24 mouse cellular contexts compared by ENCODE assay signal in the genomic region with DNA sequence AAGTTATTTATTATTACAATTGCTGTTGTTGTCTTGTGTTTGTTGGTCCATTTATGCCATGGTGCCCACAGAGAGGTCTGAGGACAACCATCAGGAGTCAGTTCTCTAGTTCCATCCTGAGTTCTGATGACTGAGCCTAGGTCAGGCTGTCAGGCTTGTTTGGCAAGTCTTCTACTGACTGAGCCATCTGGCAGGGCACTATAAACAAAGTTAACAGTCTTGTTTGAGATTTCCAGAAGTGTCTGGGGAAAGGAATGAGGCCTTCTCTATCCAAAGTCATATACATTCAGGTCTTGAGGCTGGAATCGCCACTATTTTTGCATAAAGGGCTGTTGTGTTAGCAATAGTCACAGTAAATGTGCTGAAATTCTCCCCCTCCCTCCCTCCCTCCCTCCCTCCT. TPM values are rescaled to one million over a fixed set of nuclear protein-coding genes. Genes with fewer than 3 reads are reported as not detected.
DNase-seq lines count a peak whose midpoint lies in the region; ATAC-seq and TF ChIP-seq lines count a peak whose summit lies in the region.
"Had no signal": no experiment of that assay in that cellular context is flagged by ENCODE, and none has a peak within 500 bp of the region (broad histone marks: within the 10 kb centered on the region; RNA-seq: fewer than 3 reads in every experiment).

No protein-coding gene starts in this region.

- peak; percentile 57 for DNase-seq in lung, embryonic 14.5 days
- no peak for DNase-seq in lung, postnatal 4 days
- peak; percentile 32 for DNase-seq in lung, postnatal 25 days (ENCODE audit: low spot score)
- DNase-seq in lung, postnatal 0 days (ENCODE audit: low spot score) = no peak
- peak; percentile 13 for DNase-seq in stomach, postnatal 0 days (ENCODE audit: low spot score)
- DNase-seq in layer of hippocampus, postnatal 10 days (ENCODE audit: low spot score in 2 of 2) = no peak
- DNase-seq: adrenal gland, adult 8-10 months; adrenal gland, postnatal 25 days; cerebellum, adult 11-12 months; cerebellum, adult 8-10 months; cerebellum, postnatal 36 days; gastrocnemius, postnatal 25 days; heart, adult 2 months had no signal

- ATAC-seq in lung, embryonic 14.5 days (ENCODE audit: insufficient read depth) = no peak
- ATAC-seq in lung, postnatal 0 days = no peak; the same call in 1 of the 2 replicates
- no peak for ATAC-seq in stomach, postnatal 0 days (ENCODE audit: low FRiP score, low TSS enrichment)
- ATAC-seq: CD4-positive, CD25-positive, alpha-beta regulatory T cell, adult 4 months; forebrain, embryonic 15.5 days had no signal

- no peaks in the 10 kb centered on the region for H3K27me3 ChIP-seq in lung, embryonic 14.5 days (ENCODE audit: insufficient read depth, low read length)
- H3K27me3 ChIP-seq in lung, postnatal 0 days (replicated peaks; ENCODE audit: insufficient read depth, low read length) = no peaks in the 10 kb centered on the region
- H3K27me3 ChIP-seq in stomach, postnatal 0 days (ENCODE audit: control insufficient read depth, insufficient read depth, low read length) = no peaks in the 10 kb centered on the region
- H3K27me3 ChIP-seq: embryonic facial prominence, embryonic 13.5 days; forebrain, embryonic 12.5 days; forebrain, embryonic 15.5 days; hindbrain, embryonic 12.5 days; hindbrain, embryonic 15.5 days had no signal

- no peak overlapping the region for H3K4me2 ChIP-seq in lung, embryonic 14.5 days
- H3K4me2 ChIP-seq in lung, postnatal 0 days (replicated peaks; ENCODE audit: low read depth, low read length) = no peak overlapping the region
- H3K4me2 ChIP-seq in stomach, postnatal 0 days (replicated peaks; ENCODE audit: low read depth) = no peak overlapping the region
- H3K4me2 ChIP-seq: embryonic facial prominence, embryonic 13.5 days; forebrain, embryonic 12.5 days; forebrain, embryonic 15.5 days; heart, embryonic 11.5 days; hindbrain, embryonic 12.5 days; hindbrain, embryonic 15.5 days had no signal

- TF ChIP-seq EP300 in lung, postnatal 0 days (IDR thresholded peaks at IDR 0.05) = no peak
- TF ChIP-seq EP300 in stomach, postnatal 0 days (optimal IDR thresholded peaks at IDR 0.05) = no peak

- H3K9me3 ChIP-seq in lung, embryonic 14.5 days (ENCODE audit: low read depth, low read length) = no peaks in the 10 kb centered on the region
- no peaks in the 10 kb centered on the region for H3K9me3 ChIP-seq in lung, postnatal 0 days (ENCODE audit: low read length)
- H3K9me3 ChIP-seq in stomach, postnatal 0 days (ENCODE audit: control insufficient read depth, low read length) = no peaks in the 10 kb centered on the region
- H3K9me3 ChIP-seq: embryonic facial prominence, embryonic 10.5 days; embryonic facial prominence, embryonic 13.5 days; forebrain, embryonic 12.5 days; forebrain, embryonic 15.5 days; hindbrain, embryonic 12.5 days; hindbrain, embryonic 15.5 days had no signal

- no peak overlapping the region for H3K9ac ChIP-seq in lung, embryonic 14.5 days
- no peak overlapping the region for H3K9ac ChIP-seq in lung, postnatal 0 days (replicated peaks; ENCODE audit: low read depth)
- no peak overlapping the region for H3K9ac ChIP-seq in stomach, postnatal 0 days (ENCODE audit: low read length)
- H3K9ac ChIP-seq: embryonic facial prominence, embryonic 13.5 days; forebrain, embryonic 12.5 days; forebrain, embryonic 15.5 days; hindbrain, embryonic 12.5 days; hindbrain, embryonic 15.5 days had no signal

- 64% methylated on average over 1 of the region's 1 CpGs for WGBS in lung, embryonic 14.5 days
- 27% methylated on average over 1 of the region's 1 CpGs for WGBS in lung, postnatal 0 days
- 10% methylated on average over 1 of the region's 1 CpGs for WGBS in stomach, postnatal 0 days

- H3K4me3 ChIP-seq in lung, embryonic 14.5 days (ENCODE audit: low read depth, low read length) = no peak overlapping the region
- H3K4me3 ChIP-seq in lung, postnatal 0 days (ENCODE audit: low read depth, low read length) = no peak overlapping the region
- no peak overlapping the region for H3K4me3 ChIP-seq in stomach, postnatal 0 days (ENCODE audit: low read depth, low read length)
- H3K4me3 ChIP-seq: embryonic facial prominence, embryonic 10.5 days; embryonic facial prominence, embryonic 13.5 days; erythroblast, embryonic 14.5 days; forebrain, embryonic 12.5 days; forebrain, embryonic 15.5 days; heart, adult 2 months; hindbrain, embryonic 12.5 days; hindbrain, embryonic 15.5 days had no signal

- H3K4me1 ChIP-seq in lung, embryonic 14.5 days (ENCODE audit: insufficient read depth) = no peaks in the 10 kb centered on the region
- H3K4me1 ChIP-seq in lung, postnatal 0 days (ENCODE audit: insufficient read depth, low read depth, low read length) = no peaks in the 10 kb centered on the region
- H3K4me1 ChIP-seq in stomach, postnatal 0 days (replicated peaks; ENCODE audit: control insufficient read depth, insufficient read depth) = no peaks in the 10 kb centered on the region
- H3K4me1 ChIP-seq: embryonic facial prominence, embryonic 10.5 days; embryonic facial prominence, embryonic 13.5 days; forebrain, embryonic 12.5 days; forebrain, embryonic 15.5 days; hindbrain, embryonic 12.5 days; hindbrain, embryonic 15.5 days had no signal

- TF ChIP-seq CTCF in lung, embryonic 14.5 days (IDR thresholded peaks at IDR 0.05; ENCODE audit: low read depth) = no peak
- TF ChIP-seq CTCF in lung, postnatal 0 days (IDR thresholded peaks at IDR 0.05) = no peak
- TF ChIP-seq CTCF in stomach, postnatal 0 days (IDR thresholded peaks at IDR 0.05; ENCODE audit: low read depth) = no peak

- no peaks in the 10 kb centered on the region for H3K36me3 ChIP-seq in lung, embryonic 14.5 days (ENCODE audit: insufficient read depth)
- H3K36me3 ChIP-seq in lung, postnatal 0 days (ENCODE audit: insufficient read depth, low read length) = no peaks in the 10 kb centered on the region
- no peaks in the 10 kb centered on the region for H3K36me3 ChIP-seq in stomach, postnatal 0 days (ENCODE audit: control insufficient read depth, insufficient read depth, low read length)
- H3K36me3 ChIP-seq: embryonic facial prominence, embryonic 10.5 days; forebrain, embryonic 12.5 days; forebrain, embryonic 15.5 days; hindbrain, embryonic 15.5 days had no signal

- H3K27ac ChIP-seq in lung, embryonic 14.5 days (ENCODE audit: low read depth) = no peak overlapping the region; the same call in 1 of the 2 replicates
- H3K27ac ChIP-seq in lung, postnatal 0 days (ENCODE audit: low read length) = no peak overlapping the region
- no peak overlapping the region for H3K27ac ChIP-seq in stomach, postnatal 0 days (replicated peaks)
- H3K27ac ChIP-seq: embryonic facial prominence, embryonic 10.5 days; embryonic facial prominence, embryonic 13.5 days; forebrain, embryonic 12.5 days; forebrain, embryonic 15.5 days; heart, adult 2 months; hindbrain, embryonic 12.5 days; hindbrain, embryonic 15.5 days had no signal

RNA-seq across cellular contexts. Expression of a gene that starts 6.3 kb away (rescaled TPM):
- polyA plus RNA-seq in lung, embryonic 14.5 days (2014; fragmentation: Nextera tagmentation; extraction: Ambion mirVana) = 1.3 and 2.5 TPM in 2 replicates
- 14.6 and 15.7 TPM in 2 replicates for polyA plus RNA-seq in lung, postnatal 0 days (2015; fragmentation: Nextera tagmentation; extraction: Ambion mirVana)
- polyA plus RNA-seq in stomach, postnatal 0 days (2015; fragmentation: Nextera tagmentation; extraction: Ambion mirVana) = 3.6 and 3.9 TPM in 2 replicates
- 1 to 10 TPM; 2.0 to 3.0 TPM for total RNA-seq in layer of hippocampus, postnatal 10 days (2021)
- total RNA-seq: hematopoietic stem cell, adult 5-6 weeks; MEL had no signal
- polyA plus RNA-seq: CD4-positive, CD25-positive, alpha-beta regulatory T cell, adult 4 months; erythroblast, embryonic 14.5 days had no signal

RNA-seq across cellular contexts. Expression of a gene that starts 10.2 kb away (rescaled TPM):
- polyA plus RNA-seq in lung, embryonic 14.5 days (2014; fragmentation: Nextera tagmentation; extraction: Ambion mirVana) = 52.8 and 56.8 TPM in 2 replicates
- 40.9 and 42.1 TPM in 2 replicates for polyA plus RNA-seq in lung, postnatal 0 days (2015; fragmentation: Nextera tagmentation; extraction: Ambion mirVana)
- polyA plus RNA-seq in stomach, postnatal 0 days (2015; fragmentation: Nextera tagmentation; extraction: Ambion mirVana) = 33.8 and 35.7 TPM in 2 replicates
- 10 to 100 TPM; 28.3 to 28.4 TPM for total RNA-seq in layer of hippocampus, postnatal 10 days (2021)

RNA-seq across cellular contexts. Expression of a gene that starts 45.2 kb away (rescaled TPM):
- polyA plus RNA-seq in lung, embryonic 14.5 days (2014; fragmentation: Nextera tagmentation; extraction: Ambion mirVana) = 4.0 and 5.2 TPM in 2 replicates
- polyA plus RNA-seq in lung, postnatal 0 days (2015; fragmentation: Nextera tagmentation; extraction: Ambion mirVana) = 1.4 and 1.9 TPM in 2 replicates
- polyA plus RNA-seq in stomach, postnatal 0 days (2015; fragmentation: Nextera tagmentation; extraction: Ambion mirVana) = 6.4 and 7.8 TPM in 2 replicates
- 1 to 10 TPM; 1.6 to 3.6 TPM for total RNA-seq in layer of hippocampus, postnatal 10 days (2021)
- total RNA-seq: hematopoietic stem cell, adult 5-6 weeks; MEL had no signal
- polyA plus RNA-seq: CD4-positive, CD25-positive, alpha-beta regulatory T cell, adult 4 months; erythroblast, embryonic 14.5 days had no signal

Comparison
In these comparisons a context has a peak if more than half of its experiments do, and no peak if none do; other contexts are left out.
1. DNase-seq: peak in lung, embryonic 14.5 days (single experiment), lung, postnatal 25 days (single experiment) and stomach, postnatal 0 days (single experiment); none in lung, postnatal 4 days (0 of 2), lung, postnatal 0 days (single experiment) and layer of hippocampus, postnatal 10 days (0 of 2).